26 mouse cellular contexts compared by ENCODE assay signal in genomic region chr14:17409497-17409896, GRCm38 (mm10).
DNase-seq lines count a peak whose midpoint lies in the region; ATAC-seq and TF ChIP-seq lines count a peak whose summit lies in the region.
"Had no signal": no experiment of that assay in that cellular context is flagged by ENCODE, and none has a peak within 500 bp of the region (broad histone marks: within the 10 kb centered on the region; RNA-seq: fewer than 3 reads in every experiment).

No protein-coding gene starts in this region.

- peaks cover 26% of the 10 kb centered on the region for H3K4me1 ChIP-seq in lung, embryonic 15.5 days
- peaks cover 12% of the 10 kb centered on the region for H3K4me1 ChIP-seq in embryonic fibroblast, embryonic 13.5 days (ENCODE audit: control insufficient read depth, insufficient read depth, low read length)
- peaks cover 13% of the 10 kb centered on the region for H3K4me1 ChIP-seq in embryonic facial prominence, embryonic 10.5 days
- H3K4me1 ChIP-seq: forebrain, embryonic 13.5 days; hindbrain, embryonic 13.5 days had no signal

- no peaks in the 10 kb centered on the region for H3K27me3 ChIP-seq in lung, embryonic 15.5 days
- no peaks in the 10 kb centered on the region for H3K27me3 ChIP-seq in embryonic facial prominence, embryonic 10.5 days (replicated peaks; ENCODE audit: low read depth, poor library complexity, severe bottlenecking)
- H3K27me3 ChIP-seq: embryonic facial prominence, embryonic 13.5 days; forebrain, embryonic 13.5 days; hindbrain, embryonic 13.5 days; Patski had no signal

- WGBS in lung, embryonic 15.5 days, result 86% methylated on average over 6 of the region's 6 CpGs
- 92% methylated on average over 6 of the region's 6 CpGs for WGBS in embryonic facial prominence, embryonic 10.5 days

- H3K9me3 ChIP-seq in lung, embryonic 15.5 days, result no peaks in the 10 kb centered on the region
- H3K9me3 ChIP-seq in embryonic facial prominence, embryonic 10.5 days, result no peaks in the 10 kb centered on the region
- H3K9me3 ChIP-seq: embryonic facial prominence, embryonic 13.5 days; forebrain, embryonic 10.5 days; forebrain, embryonic 13.5 days; G1E; hindbrain, embryonic 10.5 days; hindbrain, embryonic 13.5 days had no signal

- H3K9ac ChIP-seq in lung, embryonic 15.5 days, result no peak overlapping the region
- H3K9ac ChIP-seq: embryonic facial prominence, embryonic 13.5 days; forebrain, embryonic 13.5 days; hindbrain, embryonic 13.5 days had no signal

- no peak for ATAC-seq in lung, embryonic 15.5 days (ENCODE audit: borderline replicate concordance, extremely low read depth, low FRiP score, low TSS enrichment)
- ATAC-seq in CD4-positive, CD25-positive, alpha-beta regulatory T cell, adult 4 months, result peak; percentile 30
- ATAC-seq: forebrain, embryonic 13.5 days; forebrain, embryonic 16.5 days; hindbrain, embryonic 16.5 days; intestine, embryonic 16.5 days; Patski had no signal

- TF ChIP-seq CTCF in embryonic fibroblast, embryonic 13.5 days (IDR thresholded peaks at IDR 0.05; ENCODE audit: borderline replicate concordance, insufficient read depth, low read length), result no peak

- no peak overlapping the region for H3K4me3 ChIP-seq in lung, embryonic 15.5 days
- H3K4me3 ChIP-seq in embryonic fibroblast, embryonic 13.5 days (ENCODE audit: insufficient read depth, low read length), result no peak overlapping the region
- H3K4me3 ChIP-seq in embryonic facial prominence, embryonic 10.5 days, result no peak overlapping the region
- H3K4me3 ChIP-seq: embryonic facial prominence, embryonic 13.5 days; forebrain, embryonic 10.5 days; forebrain, embryonic 13.5 days; hindbrain, embryonic 10.5 days; hindbrain, embryonic 13.5 days had no signal

- H3K27ac ChIP-seq in lung, embryonic 15.5 days, result peak overlapping the region; percentile 25; the same call in 1 of the 2 replicates
- H3K27ac ChIP-seq in embryonic fibroblast, embryonic 13.5 days (ENCODE audit: insufficient read depth, low read length), result peak overlapping the region; percentile 83
- H3K27ac ChIP-seq in embryonic facial prominence, embryonic 10.5 days (replicated peaks), result no peak overlapping the region
- H3K27ac ChIP-seq: embryonic facial prominence, embryonic 13.5 days; forebrain, embryonic 10.5 days; forebrain, embryonic 13.5 days; hindbrain, embryonic 10.5 days; hindbrain, embryonic 13.5 days had no signal

- no peak for DNase-seq in lung, postnatal 36 days
- DNase-seq in adrenal gland, postnatal 36 days, result no peak
- DNase-seq in embryonic facial prominence, embryonic 10.5 days (ENCODE audit: low spot score), result no peak
- no peak for DNase-seq in right cerebral cortex, postnatal 36 days (ENCODE audit: low spot score in 2 of 2)
- DNase-seq: adrenal gland, adult 2 months; adrenal gland, postnatal 14 days; cerebellum, adult 18-20 months; cerebellum, adult 9-10 months; cerebellum, postnatal 14 days; gastrocnemius, postnatal 10 days; gastrocnemius, postnatal 36 days; heart, postnatal 36 days had no signal

- no peak for TF ChIP-seq POLR2A in embryonic fibroblast, embryonic 13.5 days (IDR thresholded peaks at IDR 0.05; ENCODE audit: low read depth, low read length)

- no peak overlapping the region for H3K4me2 ChIP-seq in lung, embryonic 15.5 days
- H3K4me2 ChIP-seq: embryonic facial prominence, embryonic 13.5 days; forebrain, embryonic 13.5 days; heart, embryonic 11.5 days; hindbrain, embryonic 13.5 days had no signal

- no peaks in the 10 kb centered on the region for H3K36me3 ChIP-seq in lung, embryonic 15.5 days
- no peaks in the 10 kb centered on the region for H3K36me3 ChIP-seq in embryonic facial prominence, embryonic 10.5 days (replicated peaks)
- H3K36me3 ChIP-seq: embryonic facial prominence, embryonic 13.5 days; forebrain, embryonic 10.5 days; G1E; hindbrain, embryonic 10.5 days; hindbrain, embryonic 13.5 days had no signal
